Mouse (Mus musculus): ENCODE measurements around the gene Nek1. TPM values are rescaled to one million over a fixed set of nuclear protein-coding genes. Genes with fewer than 3 reads are reported as not detected.

The Nek1 gene
- polyA plus RNA-seq, 1 experiment, result 3.4 TPM

DNA sequence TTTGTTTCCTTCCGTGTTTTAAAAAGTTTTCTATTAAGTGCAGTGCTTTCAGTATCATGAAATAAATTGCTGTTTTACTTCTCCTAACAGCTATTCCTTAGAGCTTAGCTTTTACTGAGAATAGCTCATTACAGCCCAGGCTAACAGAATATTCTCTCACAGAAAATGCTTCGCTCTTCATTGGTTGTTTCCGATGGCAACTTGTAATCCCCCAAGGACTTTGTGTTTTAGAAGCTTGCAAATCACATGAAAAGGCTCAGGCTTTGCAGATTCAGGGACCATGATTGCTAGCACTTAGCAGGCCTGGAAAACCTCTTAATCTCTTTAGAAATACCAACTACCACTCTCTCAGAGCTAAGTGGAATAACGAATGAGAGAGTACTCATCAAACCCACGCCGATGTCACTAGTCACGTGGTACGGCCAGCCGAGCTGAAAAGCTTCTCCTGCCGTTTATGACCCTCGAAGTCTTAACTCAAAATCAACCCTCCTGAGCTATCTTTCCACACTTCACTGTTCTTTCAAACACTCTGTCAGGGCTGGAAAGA is 185.7 kb downstream of the Nek1 start:
- H3K27me3 ChIP-seq (ENCODE audit: control insufficient read depth, insufficient read depth, low read length), result no peaks in the 10 kb centered on the region
- no peak for DNase-seq (ENCODE audit: low read depth in 1 of 2, low spot score in 2 of 2)
- H3K4me1 ChIP-seq (ENCODE audit: control insufficient read depth, insufficient read depth, insufficient read length), result no peaks in the 10 kb centered on the region
- WGBS, result 92% methylated on average over 11 of the region's 11 CpGs
- TF ChIP-seq POLR2A (IDR thresholded peaks at IDR 0.05; ENCODE audit: low read depth, low read length) (no peak), CTCF (IDR thresholded peaks at IDR 0.05; ENCODE audit: extremely low read depth, insufficient read depth, insufficient read length, insufficient replicate concordance) (no peak)
- H3K36me3 ChIP-seq (ENCODE audit: control insufficient read depth, insufficient read depth, low read length), result no peaks in the 10 kb centered on the region
- H3K27ac ChIP-seq (ENCODE audit: insufficient read depth, low read length), result no peak overlapping the region
- H3K4me3 ChIP-seq (ENCODE audit: extremely low read depth, insufficient read depth, insufficient read length), result no peak overlapping the region

Other genes with a start within 250 kb of the Nek1 start
- gene Hpf1, start 102.8 kb upstream of the Nek1 start, polyA plus RNA-seq (2012; rRNA removed), result 3.2 and 4.1 TPM in 2 replicates
- 9.0 and 10.7 TPM in 2 replicates for gene Clcn3, start 9.9 kb upstream of the Nek1 start, polyA plus RNA-seq (2012; rRNA removed)
- 2.5 and 3.6 TPM in 2 replicates for gene Sh3rf1, start 230.7 kb downstream of the Nek1 start, polyA plus RNA-seq (2012; rRNA removed)

All from spleen, adult 2 months (tissue).